Mouse (Mus musculus) lung, embryonic 15.5 days (tissue): ENCODE data around the gene Adamtsl5. TPM values are rescaled to one million over a fixed set of nuclear protein-coding genes. Genes with fewer than 3 reads are reported as not detected.

Source experiments
- ATAC-seq: fragments of 200-750 bp; cut with Nextera tagmentation; 2 replicates; pipeline ENCODE4 v1.8.0; 2017; ENCODE audit warnings: moderate number of reproducible peaks, borderline replicate concordance; ENCODE audit not compliant: low FRiP score, low TSS enrichment; ENCODE audit errors: extremely low read depth
- H3K27ac ChIP-seq: fragments of 300-500 bp; sonication (generic); 2 replicates; pipeline ENCODE4 v1.5.1; 2015; ENCODE audit warnings: moderate library complexity, mild to moderate bottlenecking, inconsistent platforms
- H3K27me3 ChIP-seq: fragments of 300-500 bp; sonication (generic); 2 replicates; pipeline ENCODE4 v1.6.1; 2015; ENCODE audit warnings: inconsistent platforms
- H3K36me3 ChIP-seq: fragments of 300-500 bp; sonication (generic); 2 replicates; pipeline ENCODE4 v1.6.1; 2015; ENCODE audit warnings: inconsistent platforms
- H3K4me1 ChIP-seq: fragments of 300-500 bp; sonication (generic); 2 replicates; pipeline ENCODE4 v1.6.1; 2015; ENCODE audit warnings: inconsistent platforms
- H3K4me2 ChIP-seq: fragments of 300-500 bp; sonication (generic); 2 replicates; pipeline ENCODE4 v1.6.1; 2015; ENCODE audit warnings: inconsistent platforms, mild to moderate bottlenecking, moderate library complexity
- H3K4me3 ChIP-seq: fragments of 300-500 bp; sonication (generic); 2 replicates; pipeline ENCODE4 v1.5.1; 2015; ENCODE audit warnings: mild to moderate bottlenecking, inconsistent platforms
- H3K9ac ChIP-seq: fragments of 300-500 bp; sonication (generic); 2 replicates; pipeline ENCODE4 v1.6.1; 2015; ENCODE audit warnings: inconsistent platforms
- H3K9me3 ChIP-seq: fragments of 300-500 bp; sonication (generic); 2 replicates; pipeline ENCODE4 v1.6.1; 2016; ENCODE audit warnings: inconsistent platforms
- WGBS: fragments of 180-500 bp; shearing (Covaris S2); methylation state at CpG from one replicate; pipeline ENCODE4 v1.1.7; 2015; 5-methylcytosine and 5-hydroxymethylcytosine counted together
- polyA plus RNA-seq: library from polyadenylated mRNA; unstranded; fragments of >200 nt; fragmentation: Nextera tagmentation; extraction: Ambion mirVana; gene quantifications from 2 replicates; pipeline ENCODE4 v1.2.1, GENCODE M21; 2015

Gene Adamtsl5
- 2.5 and 3.4 TPM in 2 replicates for polyA plus RNA-seq

DNA sequence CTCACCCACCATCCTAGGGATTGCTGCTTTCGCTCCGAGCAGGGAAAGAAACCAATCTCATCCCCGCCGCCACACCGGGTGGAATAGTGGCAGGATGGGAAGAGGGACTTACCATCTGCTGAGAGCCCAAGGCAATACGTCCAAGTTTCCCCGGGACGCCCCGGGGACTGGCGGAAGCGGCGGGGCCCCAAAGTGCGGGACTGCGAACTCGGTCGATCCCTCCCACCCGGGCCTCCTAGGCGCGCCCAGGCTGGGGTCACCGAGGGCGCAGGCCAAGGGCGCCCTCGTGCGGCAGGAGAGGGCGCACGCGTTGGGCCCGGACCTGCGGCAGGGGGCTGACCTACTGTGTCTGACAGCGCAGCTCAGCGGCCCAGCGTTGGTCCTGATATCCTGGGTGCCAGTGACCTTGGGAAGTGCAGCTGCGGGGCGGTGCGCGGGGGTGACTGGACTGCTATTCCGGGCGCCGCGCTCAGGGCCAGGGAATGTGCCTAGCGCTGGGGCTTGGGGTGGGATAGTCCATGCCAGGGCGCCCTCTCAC, at the start of gene Adamtsl5:
Gene Adamtsl5, minus strand, starts transcription at position 169 of the 538 bp plus-strand sequence.
- no peak for ATAC-seq
- H3K9me3 ChIP-seq: no peaks in the 10 kb centered on the region
- peak within 1 kb of the TSS; percentile 13; the same call in 1 of the 2 replicates for H3K9ac ChIP-seq
- no peaks in the 10 kb centered on the region for H3K36me3 ChIP-seq
- H3K27ac ChIP-seq: no peak within 1 kb of the TSS
- peaks cover 97% of the 10 kb centered on the region for H3K27me3 ChIP-seq
- peak within 1 kb of the TSS; percentile 30 for H3K4me3 ChIP-seq
- 2% methylated on average over 42 of the region's 42 CpGs for WGBS
- peaks cover 44% of the 10 kb centered on the region for H3K4me1 ChIP-seq
- peak within 1 kb of the TSS; percentile 59 for H3K4me2 ChIP-seq

DNA sequence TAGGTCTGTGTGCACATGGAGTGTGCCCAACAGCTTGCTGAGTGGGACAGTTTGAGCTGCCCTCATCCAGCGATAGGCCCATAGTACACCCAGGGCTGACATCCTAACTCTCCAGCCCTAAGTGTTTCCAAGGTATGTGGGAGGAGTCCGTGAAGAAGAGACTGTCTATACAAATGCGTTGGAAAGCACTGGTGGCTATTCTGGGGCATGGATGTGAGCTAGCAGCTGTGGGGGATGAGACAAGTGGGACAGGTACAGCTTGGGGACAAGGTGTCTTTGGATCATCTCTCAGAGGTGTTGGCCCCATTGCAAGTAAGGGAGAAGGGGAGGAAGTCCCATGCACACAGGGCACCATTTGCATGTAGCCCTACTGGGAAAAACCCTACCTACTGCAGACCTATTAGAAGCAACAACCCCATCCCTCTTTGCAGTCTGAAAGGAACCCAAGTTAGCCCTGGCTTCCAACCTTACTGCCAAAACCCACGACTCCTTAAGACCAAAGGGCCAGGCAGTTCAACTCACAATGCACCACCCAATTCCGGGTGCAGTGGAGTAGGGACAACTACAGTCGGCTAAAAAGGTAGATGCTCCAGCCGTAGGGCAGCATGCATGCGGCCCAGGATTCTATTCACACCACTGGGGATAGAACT, 49.4 kb upstream of the Adamtsl5 start:
- 28% methylated on average over 8 of the region's 8 CpGs for WGBS
- Histone ChIP-seq H3K9ac (peak overlapping the region; percentile 100), H3K4me3 (peak overlapping the region; percentile 85), H3K27ac (peak overlapping the region; percentile 100), H3K36me3 (peaks cover 52% of the 10 kb centered on the region), H3K4me2 (peak overlapping the region; percentile 92), H3K27me3 (no peaks in the 10 kb centered on the region), H3K4me1 (peaks cover 29% of the 10 kb centered on the region), H3K9me3 (no peaks in the 10 kb centered on the region)
- ATAC-seq: no peak

DNA sequence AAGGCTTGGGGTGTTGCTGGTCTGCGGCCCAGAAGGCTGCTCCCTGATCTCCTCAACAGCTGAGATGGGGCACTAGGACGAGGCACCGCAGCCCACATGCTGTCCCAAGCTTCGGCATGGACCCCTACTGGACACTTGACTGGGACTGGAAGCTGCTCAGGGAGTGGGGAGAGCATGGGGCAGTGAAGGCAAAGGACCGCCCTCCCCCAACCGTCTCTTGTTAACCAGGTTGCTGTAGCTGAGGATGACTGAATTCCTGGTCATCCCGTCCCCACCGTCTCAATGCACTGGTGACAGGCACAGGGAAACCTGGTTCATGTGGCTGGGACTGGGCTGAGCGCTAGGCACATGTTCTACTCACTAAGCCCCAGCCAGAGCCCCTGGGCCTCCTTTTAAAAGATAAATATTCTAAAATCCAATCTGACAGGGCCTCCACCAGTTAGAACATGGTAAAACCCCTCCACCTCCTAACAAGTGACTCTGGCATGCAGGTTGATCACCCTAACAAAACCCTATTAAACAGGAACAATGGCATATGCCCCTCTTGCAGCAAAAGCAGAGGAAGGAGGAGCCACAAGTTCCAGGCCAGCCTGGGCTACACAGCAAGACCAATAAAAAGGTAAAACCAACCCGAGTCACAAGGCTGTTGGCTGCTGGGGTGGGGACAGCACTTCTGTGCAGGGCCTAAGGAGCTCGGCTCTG, 48.8 kb upstream of the Adamtsl5 start:
- Histone ChIP-seq H3K4me2 (peak overlapping the region; percentile 92), H3K27ac (0 out of 2 replicates have a peak overlapping the region, but pooled peaks have one; percentile 100), H3K9ac (peak overlapping the region; percentile 100), H3K9me3 (no peaks in the 10 kb centered on the region), H3K36me3 (peaks cover 53% of the 10 kb centered on the region), H3K4me3 (peak overlapping the region; percentile 85), H3K27me3 (no peaks in the 10 kb centered on the region), H3K4me1 (peaks cover 29% of the 10 kb centered on the region)
- 79% methylated on average over 11 of the region's 11 CpGs for WGBS
- no peak for ATAC-seq

DNA sequence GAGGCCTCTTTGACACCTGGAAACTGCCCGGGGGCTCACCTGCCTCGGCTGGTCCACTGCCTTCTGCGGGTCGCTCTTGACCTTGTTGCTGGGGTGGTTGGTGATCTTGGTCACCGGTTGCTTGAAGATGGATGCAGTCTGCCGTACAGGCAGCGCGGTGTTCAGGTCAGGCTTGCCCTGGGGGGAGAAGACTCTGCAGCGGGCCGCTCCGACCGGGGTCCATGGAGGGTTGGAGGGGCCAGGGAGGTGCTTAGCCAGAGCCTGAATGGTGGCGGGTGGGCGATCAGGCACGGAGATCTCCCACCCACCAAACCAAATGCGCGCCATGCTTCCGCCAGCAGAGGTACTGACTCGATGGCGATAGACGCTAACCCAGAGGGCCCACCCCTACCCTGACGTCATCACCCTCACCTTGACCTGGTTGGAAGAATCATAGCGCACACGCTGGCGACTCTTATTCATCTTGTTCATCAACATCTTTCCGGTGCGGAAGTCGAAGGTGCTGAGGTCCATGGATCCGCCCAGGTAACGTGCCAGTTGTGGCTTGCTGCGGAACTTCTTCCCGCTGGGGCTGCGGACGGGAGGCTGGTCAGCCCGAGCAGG, 46.9 kb upstream of the Adamtsl5 start:
- 92% methylated on average over 35 of the region's 35 CpGs for WGBS

DNA sequence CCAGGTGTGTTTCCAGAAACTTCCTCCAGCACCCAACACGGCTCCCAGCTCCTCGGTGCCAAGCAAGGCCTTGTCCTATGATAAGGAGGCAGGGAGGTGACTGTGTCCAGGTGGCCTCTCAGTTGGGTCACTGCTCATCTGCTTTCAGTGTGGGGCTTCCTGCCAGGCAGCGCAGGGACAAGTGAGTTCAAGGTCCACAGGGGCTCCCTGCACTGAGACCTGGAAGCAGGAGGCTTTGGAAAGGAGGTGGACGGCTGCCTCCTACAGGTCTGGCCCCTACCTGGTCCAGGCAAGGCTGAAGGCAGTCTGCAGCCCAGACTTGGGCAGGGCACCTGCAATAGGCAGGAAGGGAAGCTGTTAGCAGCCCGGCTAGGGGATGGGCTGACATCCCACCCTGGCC, 44.5 kb upstream of the Adamtsl5 start:
- no peak overlapping the region for H3K4me2 ChIP-seq
- no peak overlapping the region for H3K27ac ChIP-seq
- no peak overlapping the region for H3K4me3 ChIP-seq
- WGBS: 83% methylated on average over 5 of the region's 5 CpGs
- no peaks in the 10 kb centered on the region for H3K9me3 ChIP-seq
- H3K4me1 ChIP-seq: peaks cover 23% of the 10 kb centered on the region
- H3K27me3 ChIP-seq: no peaks in the 10 kb centered on the region
- peaks cover 59% of the 10 kb centered on the region for H3K36me3 ChIP-seq
- ATAC-seq: no peak
- H3K9ac ChIP-seq: no peak overlapping the region

More for the DNA sequence above, 46.9 kb upstream of the Adamtsl5 start:
- Histone ChIP-seq H3K27ac (no peak overlapping the region), H3K9ac (no peak overlapping the region), H3K4me1 (peaks cover 22% of the 10 kb centered on the region), H3K27me3 (no peaks in the 10 kb centered on the region), H3K9me3 (no peaks in the 10 kb centered on the region), H3K36me3 (peaks cover 59% of the 10 kb centered on the region), H3K4me3 (no peak overlapping the region), H3K4me2 (no peak overlapping the region)
- no peak for ATAC-seq

DNA sequence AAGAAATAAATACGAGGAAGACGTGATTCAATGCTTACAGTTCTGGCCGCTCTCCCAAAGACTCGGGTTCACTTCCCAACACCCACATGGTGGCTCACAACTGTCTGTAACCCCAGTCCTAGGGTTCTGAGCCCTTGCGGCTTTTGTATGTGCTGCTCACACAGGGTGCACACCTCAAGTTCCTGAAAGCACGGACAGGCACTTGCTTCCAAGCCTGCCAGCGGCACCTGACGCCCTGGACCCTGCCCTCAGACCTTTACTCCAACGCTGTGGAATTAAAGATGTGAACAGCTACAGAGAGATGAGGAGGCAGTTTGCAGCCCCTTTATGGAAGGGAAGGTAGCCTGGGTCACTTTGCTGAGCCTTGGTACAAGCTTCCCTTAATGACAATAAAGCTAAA, 42.5 kb upstream of the Adamtsl5 start:
- Histone ChIP-seq H3K36me3 (peaks cover 51% of the 10 kb centered on the region), H3K27me3 (no peaks in the 10 kb centered on the region), H3K4me3 (no peak overlapping the region), H3K9me3 (no peaks in the 10 kb centered on the region), H3K27ac (no peak overlapping the region), H3K9ac (no peak overlapping the region), H3K4me2 (no peak overlapping the region), H3K4me1 (peaks cover 8% of the 10 kb centered on the region)
- no peak for ATAC-seq
- 70% methylated on average over 9 of the region's 9 CpGs for WGBS

DNA sequence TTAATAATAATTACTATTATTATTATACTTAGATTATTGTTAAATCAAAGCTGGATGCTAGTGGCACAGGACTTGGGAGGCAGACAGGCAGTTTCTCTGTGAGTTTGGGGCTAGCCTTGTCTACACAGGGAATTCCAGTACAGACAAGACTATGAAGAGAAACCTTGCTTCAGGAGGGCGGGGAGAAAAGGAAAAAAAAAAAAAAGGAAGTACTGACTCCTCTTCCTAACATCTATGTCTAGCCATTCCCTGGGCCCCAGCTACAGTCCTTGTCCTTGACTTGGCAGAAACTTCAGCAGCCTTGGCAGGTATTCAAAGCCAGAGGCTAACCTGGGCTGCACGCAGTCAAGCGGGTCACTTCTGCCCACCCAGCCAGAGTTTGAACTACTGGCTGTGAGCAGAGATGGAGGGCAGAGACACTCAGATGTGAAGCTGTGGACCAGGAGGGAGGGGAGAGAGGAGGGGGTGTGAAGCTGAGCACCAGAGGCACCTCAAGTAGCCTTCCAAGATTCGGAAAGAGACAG, 41.0 kb upstream of the Adamtsl5 start:
- Histone ChIP-seq H3K4me2 (no peak overlapping the region), H3K9me3 (no peaks in the 10 kb centered on the region), H3K9ac (no peak overlapping the region), H3K27ac (no peak overlapping the region), H3K4me1 (peaks cover 21% of the 10 kb centered on the region), H3K4me3 (no peak overlapping the region), H3K36me3 (peaks cover 37% of the 10 kb centered on the region), H3K27me3 (no peaks in the 10 kb centered on the region)
- ATAC-seq: no peak
- WGBS: 59% methylated on average over 4 of the region's 4 CpGs

DNA sequence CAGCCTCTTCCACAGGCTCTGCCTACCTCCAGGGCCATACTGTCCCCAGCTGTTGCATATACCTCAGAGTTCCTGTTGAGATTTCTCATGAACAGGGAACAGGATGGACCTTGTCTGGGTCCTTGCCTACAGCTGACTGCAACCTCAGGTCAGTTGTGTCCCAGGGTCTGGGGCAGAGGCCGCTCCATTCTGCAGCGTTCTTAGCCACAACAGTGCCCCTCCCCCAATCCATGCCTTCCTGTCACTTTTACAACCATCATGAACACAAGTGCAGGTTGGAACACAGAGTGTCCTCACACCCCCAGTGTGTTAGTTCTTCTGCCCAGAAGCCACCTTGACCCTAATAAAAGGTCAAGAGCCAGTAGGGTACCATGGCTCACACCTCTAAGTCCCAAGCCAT, 40.5 kb upstream of the Adamtsl5 start:
- H3K36me3 ChIP-seq: peaks cover 32% of the 10 kb centered on the region
- WGBS: 26% methylated on average over 2 of the region's 2 CpGs
- no peak overlapping the region for H3K4me3 ChIP-seq

DNA sequence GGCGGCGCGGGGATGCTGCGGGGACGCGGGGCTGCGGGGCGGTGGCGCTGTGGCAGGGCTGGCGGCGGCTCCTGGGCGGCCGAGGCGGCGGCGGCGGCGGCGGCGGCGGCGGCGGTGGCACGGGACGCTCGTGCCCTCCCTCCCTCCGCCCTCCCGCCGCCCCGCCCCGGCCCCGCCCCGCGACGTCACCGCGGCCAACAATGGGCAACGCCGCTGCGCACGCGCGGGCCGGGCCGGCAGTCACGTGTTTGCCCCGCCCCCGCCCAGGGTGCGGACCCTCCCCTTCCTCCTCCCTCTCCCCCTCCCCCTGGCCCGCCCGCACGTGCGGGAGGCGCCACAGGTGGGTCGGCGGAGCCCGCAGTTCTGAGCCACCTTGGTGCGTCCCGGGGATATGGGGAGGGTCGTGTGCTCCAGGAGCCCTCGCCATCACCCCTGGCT, 39.3 kb upstream of the Adamtsl5 start, which contains the start of gene Mex3d:
Gene Mex3d, minus strand, starts transcription at position 138 of the 438 bp plus-strand sequence.
- H3K9ac ChIP-seq: peak within 1 kb of the TSS; percentile 96
- H3K9me3 ChIP-seq: no peaks in the 10 kb centered on the region
- H3K4me3 ChIP-seq: peak within 1 kb of the TSS; percentile 90
- no peaks in the 10 kb centered on the region for H3K27me3 ChIP-seq
- H3K4me1 ChIP-seq: peaks cover 32% of the 10 kb centered on the region
- H3K27ac ChIP-seq: peak within 1 kb of the TSS; percentile 85
- 0% methylated on average over 9 of the region's 61 CpGs for WGBS
- peak; percentile 64 for ATAC-seq
- peaks cover 28% of the 10 kb centered on the region for H3K36me3 ChIP-seq
- H3K4me2 ChIP-seq: peak within 1 kb of the TSS; percentile 98

More for the DNA sequence above, 40.5 kb upstream of the Adamtsl5 start:
- no peaks in the 10 kb centered on the region for H3K27me3 ChIP-seq
- no peak overlapping the region for H3K4me2 ChIP-seq
- no peaks in the 10 kb centered on the region for H3K9me3 ChIP-seq
- H3K9ac ChIP-seq: no peak overlapping the region
- peaks cover 27% of the 10 kb centered on the region for H3K4me1 ChIP-seq
- H3K27ac ChIP-seq: no peak overlapping the region
- ATAC-seq: no peak

DNA sequence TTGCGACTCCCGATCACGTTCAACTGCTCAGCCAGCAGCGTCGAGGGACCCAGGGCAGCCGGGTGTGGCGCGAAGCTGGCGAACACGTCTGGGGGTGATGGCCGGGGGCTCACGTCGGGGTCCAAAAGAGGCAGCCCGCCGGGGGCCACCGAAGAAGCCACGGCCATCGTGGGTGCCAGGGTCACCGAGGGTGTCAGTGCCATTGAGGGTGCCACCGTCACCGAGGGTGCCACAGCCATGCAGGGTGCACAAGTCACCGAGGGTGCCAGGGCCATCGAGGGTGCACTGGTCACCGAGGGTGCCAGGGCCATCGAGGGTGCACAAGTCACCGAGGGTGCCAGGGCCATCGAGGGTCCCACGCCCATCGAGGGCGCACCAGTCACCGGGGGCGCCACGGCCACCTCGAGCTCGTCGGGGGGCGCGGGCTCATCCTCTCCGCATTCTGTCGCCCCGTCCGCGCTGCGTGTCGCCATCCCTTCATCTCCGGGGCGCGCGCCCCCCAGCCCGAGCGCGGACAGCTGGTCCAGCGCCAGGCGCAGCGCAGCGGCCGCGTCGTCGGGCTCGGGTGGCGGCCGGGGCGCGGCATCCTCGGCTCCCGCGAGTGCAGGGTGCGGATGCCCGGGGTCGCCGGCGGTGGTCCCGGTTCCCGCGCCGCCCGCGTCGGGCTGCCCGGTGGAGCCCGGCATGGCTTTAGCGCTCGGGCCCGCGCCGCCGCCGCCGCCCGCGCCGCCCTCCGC, 38.7 kb upstream of the Adamtsl5 start:
- H3K9ac ChIP-seq: peak overlapping the region; percentile 96
- H3K36me3 ChIP-seq: peaks cover 28% of the 10 kb centered on the region
- H3K27ac ChIP-seq: peak overlapping the region; percentile 85
- peak overlapping the region; percentile 90 for H3K4me3 ChIP-seq
- no peaks in the 10 kb centered on the region for H3K9me3 ChIP-seq
- peak overlapping the region; percentile 98 for H3K4me2 ChIP-seq
- H3K27me3 ChIP-seq: no peaks in the 10 kb centered on the region
- ATAC-seq: no peak; the same call in 1 of the 2 replicates
- under 1% methylated on average over 51 of the region's 94 CpGs for WGBS
- peaks cover 32% of the 10 kb centered on the region for H3K4me1 ChIP-seq
